Comparison of ENCODE assay signal across 8 mouse cellular contexts in genomic region chr2:163397905-163398304, GRCm38 (mm10). TPM values are rescaled to one million over a fixed set of nuclear protein-coding genes. Genes with fewer than 3 reads are reported as not detected.
A peak's percentile ranks its signal among the peaks of the same experiment; 100 is the strongest.
DNase-seq lines count a peak whose midpoint lies in the region; ATAC-seq lines count a peak whose summit lies in the region.

Gene Jph2 (minus strand): TSS chr2:163397993.

- H3K4me2 ChIP-seq in limb, embryonic 11.5 days (ENCODE audit: low read depth, severe bottlenecking) = peak within 1 kb of the TSS; percentile 37
- H3K4me2 ChIP-seq in neural tube, embryonic 15.5 days = peak within 1 kb of the TSS; percentile 28

- H3K9ac ChIP-seq in limb, embryonic 11.5 days (ENCODE audit: low read length) = peak within 1 kb of the TSS; percentile 48; the same call in 1 of the 2 replicates
- H3K9ac ChIP-seq in neural tube, embryonic 15.5 days (replicated peaks) = no peak within 1 kb of the TSS

- H3K27me3 ChIP-seq in heart, embryonic 10.5 days (ENCODE audit: insufficient read depth, poor library complexity, severe bottlenecking) = no peaks in the 10 kb centered on the region
- H3K27me3 ChIP-seq in limb, embryonic 11.5 days (ENCODE audit: control insufficient read depth, insufficient read depth, low read length) = no peaks in the 10 kb centered on the region
- H3K27me3 ChIP-seq in neural tube, embryonic 15.5 days (replicated peaks) = 0 out of 2 replicates have a peak, but pooled peaks cover 3% of the 10 kb centered on the region

- peak within 1 kb of the TSS; percentile 45 for H3K4me3 ChIP-seq in brown adipose tissue, adult 24 weeks (ENCODE audit: insufficient read depth, low read depth, low read length)
- peak within 1 kb of the TSS; percentile 61 for H3K4me3 ChIP-seq in heart, embryonic 10.5 days
- H3K4me3 ChIP-seq in limb, embryonic 11.5 days (ENCODE audit: low read depth, low read length) = peak within 1 kb of the TSS; percentile 6; the same call in 1 of the 2 replicates
- H3K4me3 ChIP-seq in neural tube, embryonic 15.5 days (replicated peaks) = no peak within 1 kb of the TSS

- no peaks in the 10 kb centered on the region for H3K36me3 ChIP-seq in heart, embryonic 10.5 days
- H3K36me3 ChIP-seq in limb, embryonic 11.5 days (ENCODE audit: control insufficient read depth, insufficient read depth, low read length) = no peaks in the 10 kb centered on the region
- no peaks in the 10 kb centered on the region for H3K36me3 ChIP-seq in neural tube, embryonic 15.5 days

- H3K27ac ChIP-seq in brown adipose tissue, adult 24 weeks (replicated peaks; ENCODE audit: low read depth, low read length) = peak within 1 kb of the TSS; percentile 65
- peak within 1 kb of the TSS; percentile 91 for H3K27ac ChIP-seq in heart, embryonic 10.5 days
- H3K27ac ChIP-seq in limb, embryonic 11.5 days (replicated peaks; ENCODE audit: low read depth, low read length) = no peak within 1 kb of the TSS
- no peak within 1 kb of the TSS for H3K27ac ChIP-seq in neural tube, embryonic 15.5 days (replicated peaks)

- no peaks in the 10 kb centered on the region for H3K9me3 ChIP-seq in heart, embryonic 10.5 days
- H3K9me3 ChIP-seq in limb, embryonic 11.5 days (ENCODE audit: control insufficient read depth, low read length) = no peaks in the 10 kb centered on the region
- no peaks in the 10 kb centered on the region for H3K9me3 ChIP-seq in neural tube, embryonic 15.5 days (replicated peaks)

- no peaks in the 10 kb centered on the region for H3K4me1 ChIP-seq in brown adipose tissue, adult 24 weeks (ENCODE audit: control insufficient read depth, insufficient read depth, insufficient read length, low read length)
- H3K4me1 ChIP-seq in heart, embryonic 10.5 days = peaks cover 26% of the 10 kb centered on the region
- H3K4me1 ChIP-seq in limb, embryonic 11.5 days (ENCODE audit: control insufficient read depth, insufficient read depth, low read length) = peaks cover 11% of the 10 kb centered on the region; the same call in 1 of the 2 replicates
- no peaks in the 10 kb centered on the region for H3K4me1 ChIP-seq in neural tube, embryonic 15.5 days

- DNase-seq in Muller cell, postnatal 12 days (ENCODE audit: inconsistent ontology term) = peak; percentile 74
- DNase-seq in heart, embryonic 10.5 days (ENCODE audit: low spot score) = peak; percentile 96
- peak; percentile 71 for DNase-seq in limb, embryonic 11.5 days (ENCODE audit: low spot score)
- DNase-seq in spleen, postnatal 4 days (ENCODE audit: low spot score in 2 of 2) = no peak
- DNase-seq in c-Kit-positive CD71-positive TER-119-positive erythroid progenitor cells, embryonic 14.5 days (ENCODE audit: low spot score) = no peak

- peak; percentile 75 for ATAC-seq in limb, embryonic 11.5 days (ENCODE audit: insufficient number of reproducible peaks, low FRiP score, low TSS enrichment, low read depth)
- no peak for ATAC-seq in neural tube, embryonic 15.5 days (ENCODE audit: low FRiP score)
- ATAC-seq in erythroid progenitor cell, adult 5-6 weeks (replicated peaks; ENCODE audit: low FRiP score, poor library complexity, severe bottlenecking) = no peak

- 4% methylated on average over 10 of the region's 10 CpGs for WGBS in heart, embryonic 10.5 days
- WGBS in limb, embryonic 11.5 days = 9% methylated on average over 10 of the region's 10 CpGs
- WGBS in neural tube, embryonic 15.5 days = 13% methylated on average over 10 of the region's 10 CpGs

RNA-seq across cellular contexts. Expression of gene Jph2, which starts in this region (rescaled TPM):
- polyA plus RNA-seq in brown adipose tissue, adult 24 weeks (2012; ENCODE audit: insufficient read depth, insufficient read length, missing spikeins) = 1.1 and 5.7 TPM in 2 replicates
- polyA plus RNA-seq in heart, embryonic 10.5 days (2016; fragmentation: Nextera tagmentation; extraction: Ambion mirVana) = 32.5 and 43.7 TPM in 2 replicates
- 0.16 and 0.45 TPM in 2 replicates for polyA plus RNA-seq in limb, embryonic 11.5 days (2014; fragmentation: Nextera tagmentation; extraction: Ambion mirVana)
- 0.96 and 2.0 TPM in 2 replicates for polyA plus RNA-seq in neural tube, embryonic 15.5 days (2015; fragmentation: Nextera tagmentation; extraction: Ambion mirVana)
- not detected in 2 replicates for total RNA-seq in erythroid progenitor cell, adult 5-6 weeks (2015; ENCODE audit: low replicate concordance)
- total RNA-seq in erythroid progenitor cell, adult 5-6 weeks (2017; ENCODE audit: low replicate concordance) = not detected in 2 replicates

Comparison
In these comparisons a context has a peak if more than half of its experiments do, and no peak if none do; other contexts are left out.
1. Peak in DNase-seq, ATAC-seq, H3K4me3 ChIP-seq, H3K9ac ChIP-seq and H3K4me2 ChIP-seq in limb, embryonic 11.5 days; RNA of the gene not detected or under 1 TPM.
2. DNase-seq: peak in Muller cell, postnatal 12 days (single experiment) and heart, embryonic 10.5 days (single experiment); none in spleen, postnatal 4 days (0 of 2) and c-Kit-positive CD71-positive TER-119-positive erythroid progenitor cells, embryonic 14.5 days (single experiment).
3. H3K27ac ChIP-seq: peak in brown adipose tissue, adult 24 weeks (single experiment) and heart, embryonic 10.5 days (single experiment); none in limb, embryonic 11.5 days (single experiment) and neural tube, embryonic 15.5 days (single experiment).